Mouse (Mus musculus) ES-E14 (cell line): ENCODE data around the gene Macrod1. TPM values are rescaled to one million over a fixed set of nuclear protein-coding genes. Genes with fewer than 3 reads are reported as not detected.

Experiments used
- DNase-seq: peaks from one replicate; pipeline ENCODE4 v3.0.0-alpha.2; 2013; ENCODE audit warnings: low read depth, low spot score
- H3K27ac ChIP-seq: 2 replicates; pipeline ENCODE4 v1.5.1; 2012; ENCODE audit warnings: low read depth, mild to moderate bottlenecking, low read length, moderate library complexity, mixed read lengths; ENCODE audit not compliant: poor library complexity, insufficient read depth, severe bottlenecking
- H3K36me3 ChIP-seq: 2 replicates; pipeline ENCODE4 v1.6.1; 2012; ENCODE audit warnings: mild to moderate bottlenecking, low read length, moderate library complexity, mixed read lengths; ENCODE audit not compliant: control insufficient read depth, poor library complexity, insufficient read depth, severe bottlenecking
- H3K4me1 ChIP-seq, 2 experiments: fragments of 150-350 bp in 1 of 2; sonication (generic) in 1 of 2; 2 replicates each; pipeline ENCODE4 v1.6.1; 2012; ENCODE audit warnings: low read length in 2 of 2, mild to moderate bottlenecking in 1 of 2, mixed read lengths in 1 of 2; ENCODE audit not compliant: control insufficient read depth in 2 of 2, insufficient read depth in 2 of 2, poor library complexity in 1 of 2
- H3K4me3 ChIP-seq, 2 experiments: fragments of 150-350 bp in 1 of 2; sonication (generic) in 1 of 2; 2 replicates each; pipeline ENCODE4 v1.5.1; 2012; ENCODE audit warnings: low read length in 2 of 2, low read depth in 1 of 2, mild to moderate bottlenecking in 1 of 2, mixed read lengths in 1 of 2; ENCODE audit not compliant: insufficient read depth in 1 of 2, poor library complexity in 1 of 2, severe bottlenecking in 1 of 2
- H3K9ac ChIP-seq: 2 replicates; pipeline ENCODE4 v1.6.1; 2012; ENCODE audit warnings: low read depth, mild to moderate bottlenecking, low read length, mixed read lengths; ENCODE audit not compliant: poor library complexity, insufficient read depth, severe bottlenecking
- H3K9me3 ChIP-seq: fragments of 150-350 bp; sonication (generic); 2 replicates; pipeline ENCODE4 v1.6.1; 2012; ENCODE audit warnings: low read depth, mild to moderate bottlenecking, low read length; ENCODE audit not compliant: control insufficient read depth, insufficient read depth
- CHD2 ChIP-seq: IDR thresholded peaks from 2 replicates; pipeline ENCODE4 v1.6.1; 2014; ENCODE audit warnings: mild to moderate bottlenecking, low read depth, low read length, inconsistent platforms
- HCFC1 ChIP-seq: IDR thresholded peaks from 2 replicates; pipeline ENCODE4 v1.6.1; 2012; ENCODE audit warnings: low read length, inconsistent platforms, borderline replicate concordance; ENCODE audit not compliant: insufficient read depth
- MAFK ChIP-seq: IDR thresholded peaks from 2 replicates; pipeline ENCODE4 v1.6.1; 2014; ENCODE audit warnings: mild to moderate bottlenecking, low read depth, low read length, inconsistent platforms; ENCODE audit not compliant: insufficient read depth
- ZC3H11A ChIP-seq: IDR thresholded peaks from 2 replicates; pipeline ENCODE4 v1.6.1; 2012; ENCODE audit warnings: low read depth, mild to moderate bottlenecking, inconsistent platforms, low read length, borderline replicate concordance
- ZNF384 ChIP-seq: IDR thresholded peaks from 2 replicates; pipeline ENCODE4 v1.6.1; 2012; ENCODE audit warnings: low read depth, low read length, inconsistent platforms
- in situ Hi-C, 2 experiments: fragments of 600-800 bp; cut with MboI; formaldehyde crosslinking; loops; one replicate each; pipeline ENCODE4 v1.15.1; 2025; ENCODE audit warnings: low sequenced_read_pairs in 2 of 2, inconsistent platforms in 1 of 2; ENCODE audit not compliant: unreplicated experiment in 2 of 2
- total RNA-seq: library from RNA; depleted of rRNA; stranded (reverse); fragments of 300-350 nt; gene quantifications from 2 replicates; pipeline ENCODE4 v1.2.3, GENCODE M21; 2012

The Macrod1 gene
- total RNA-seq, 1 experiment, result 1.4 TPM

- no peak overlapping the region for H3K27ac ChIP-seq
- H3K36me3 ChIP-seq, result no peaks in the 10 kb centered on the region
- no peak for TF ChIP-seq ZC3H11A
- no peak for TF ChIP-seq ZNF384
- TF ChIP-seq CHD2, result no peak
- no peak for TF ChIP-seq HCFC1
- no peak for TF ChIP-seq MAFK
- H3K9me3 ChIP-seq, result no peaks in the 10 kb centered on the region
- peak overlapping the region; percentile 29; the same call in 1 of the 2 replicates for H3K9ac ChIP-seq
- DNase-seq, result no peak
- in situ Hi-C loops, result no loop called here
- H3K4me1 ChIP-seq, result peaks cover 0 to 12% of the 10 kb centered on the region in 2 experiments; a peak in 1 of 4 replicates
- H3K4me3 ChIP-seq, result peak overlapping the region; percentile 31 to 34; a peak in 2 of 4 replicates
Measured at GRCm38 (mm10) chr19:7113574-7113973, 57.0 kb downstream of the Macrod1 start.

- Histone ChIP-seq H3K4me3 (no peak overlapping the region), H3K4me1 (peaks cover 0 to 12% of the 10 kb centered on the region in 2 experiments; a peak in 1 of 4 replicates)
Measured at GRCm38 (mm10) chr19:7116038-7116731, 59.6 kb downstream of the Macrod1 start.

GRCm38 (mm10) chr19:7117141-7117540, 60.5 kb downstream of the Macrod1 start:
- TF ChIP-seq MAFK (no peak), CHD2 (no peak), HCFC1 (no peak), ZC3H11A (no peak), ZNF384 (no peak)
- Histone ChIP-seq H3K9ac (no peak overlapping the region), H3K4me3 (no peak overlapping the region), H3K36me3 (no peaks in the 10 kb centered on the region), H3K4me1 (peaks cover 0 to 12% of the 10 kb centered on the region in 2 experiments; a peak in 1 of 4 replicates), H3K9me3 (no peaks in the 10 kb centered on the region), H3K27ac (no peak overlapping the region)
- in situ Hi-C loops, result no loop called here
- no peak for DNase-seq

More at GRCm38 (mm10) chr19:7116038-7116731, 59.6 kb downstream of the Macrod1 start:
- in situ Hi-C loops, result no loop called here
- no peak for TF ChIP-seq MAFK
- TF ChIP-seq ZC3H11A, result no peak
- TF ChIP-seq CHD2, result no peak
- no peak for TF ChIP-seq ZNF384
- TF ChIP-seq HCFC1, result no peak
- no peak overlapping the region for H3K9ac ChIP-seq
- no peaks in the 10 kb centered on the region for H3K9me3 ChIP-seq
- DNase-seq, result no peak
- H3K27ac ChIP-seq, result no peak overlapping the region
- no peaks in the 10 kb centered on the region for H3K36me3 ChIP-seq

- Histone ChIP-seq H3K9me3 (no peaks in the 10 kb centered on the region), H3K27ac (no peak overlapping the region), H3K36me3 (no peaks in the 10 kb centered on the region), H3K4me3 (no peak overlapping the region), H3K9ac (no peak overlapping the region), H3K4me1 (peaks cover 0 to 10% of the 10 kb centered on the region in 2 experiments; a peak in 1 of 4 replicates)
- no peak for DNase-seq
- in situ Hi-C loops, result no loop called here
- TF ChIP-seq HCFC1 (no peak), ZC3H11A (no peak), CHD2 (no peak), MAFK (no peak), ZNF384 (no peak)
Measured at GRCm38 (mm10) chr19:7117653-7118307, 61.2 kb downstream of the Macrod1 start.
